Mouse (Mus musculus) ES-Bruce4 (cell line): ENCODE results near the gene Rnf168. TPM values are rescaled to one million over a fixed set of nuclear protein-coding genes. Genes with fewer than 3 reads are reported as not detected.

Source experiments
- H3K27ac ChIP-seq: 2 replicates; pipeline ENCODE4 v1.5.1; 2012; ENCODE audit warnings: low read length, inconsistent platforms; ENCODE audit not compliant: insufficient read depth
- H3K27me3 ChIP-seq: 2 replicates; pipeline ENCODE4 v1.6.1; 2012; ENCODE audit warnings: mild to moderate bottlenecking, low read length, inconsistent platforms; ENCODE audit not compliant: control insufficient read depth, poor library complexity, insufficient read depth, severe bottlenecking
- H3K36me3 ChIP-seq: 2 replicates; pipeline ENCODE4 v1.6.1; 2012; ENCODE audit warnings: inconsistent platforms, mild to moderate bottlenecking, low read length, moderate library complexity; ENCODE audit not compliant: control insufficient read depth, poor library complexity, insufficient read depth, severe bottlenecking
- H3K4me1 ChIP-seq: one replicate; pipeline ENCODE4 v1.8.1; 2011; ENCODE audit warnings: low read length; ENCODE audit not compliant: control insufficient read depth, insufficient read depth
- H3K4me3 ChIP-seq: 2 replicates; pipeline ENCODE4 v1.5.1; 2011; ENCODE audit warnings: low read depth, mild to moderate bottlenecking, low read length
- H3K9ac ChIP-seq: 2 replicates; pipeline ENCODE4 v1.6.1; 2012; ENCODE audit warnings: low read depth, mild to moderate bottlenecking, inconsistent platforms; ENCODE audit not compliant: poor library complexity, severe bottlenecking
- H3K9me3 ChIP-seq: replicated peaks from 2 replicates; pipeline ENCODE4 v1.6.1; 2012; ENCODE audit warnings: mild to moderate bottlenecking, low read length, inconsistent platforms; ENCODE audit not compliant: control insufficient read depth, poor library complexity, insufficient read depth, severe bottlenecking
- CTCF ChIP-seq: IDR thresholded peaks from one replicate; pipeline ENCODE4 v1.8.1; 2011; ENCODE audit warnings: low read depth, low read length
- EP300 ChIP-seq: IDR thresholded peaks from 2 replicates; pipeline ENCODE4 v1.6.1; 2011; ENCODE audit warnings: low read depth, low read length; ENCODE audit not compliant: insufficient read depth
- POLR2A ChIP-seq: IDR thresholded peaks from one replicate; pipeline ENCODE4 v1.8.1; 2011; ENCODE audit warnings: low read length; ENCODE audit not compliant: insufficient read depth
- polyA plus RNA-seq: library from polyadenylated mRNA; stranded (reverse); fragments of >200 nt; gene quantifications from 2 replicates; pipeline ENCODE4 v1.2.4, GENCODE M21; 2011; ENCODE audit warnings: low read depth; ENCODE audit not compliant: missing spikeins, insufficient read depth, insufficient read length

The Rnf168 gene
- polyA plus RNA-seq, 1 experiment, result 31.0 TPM

DNA sequence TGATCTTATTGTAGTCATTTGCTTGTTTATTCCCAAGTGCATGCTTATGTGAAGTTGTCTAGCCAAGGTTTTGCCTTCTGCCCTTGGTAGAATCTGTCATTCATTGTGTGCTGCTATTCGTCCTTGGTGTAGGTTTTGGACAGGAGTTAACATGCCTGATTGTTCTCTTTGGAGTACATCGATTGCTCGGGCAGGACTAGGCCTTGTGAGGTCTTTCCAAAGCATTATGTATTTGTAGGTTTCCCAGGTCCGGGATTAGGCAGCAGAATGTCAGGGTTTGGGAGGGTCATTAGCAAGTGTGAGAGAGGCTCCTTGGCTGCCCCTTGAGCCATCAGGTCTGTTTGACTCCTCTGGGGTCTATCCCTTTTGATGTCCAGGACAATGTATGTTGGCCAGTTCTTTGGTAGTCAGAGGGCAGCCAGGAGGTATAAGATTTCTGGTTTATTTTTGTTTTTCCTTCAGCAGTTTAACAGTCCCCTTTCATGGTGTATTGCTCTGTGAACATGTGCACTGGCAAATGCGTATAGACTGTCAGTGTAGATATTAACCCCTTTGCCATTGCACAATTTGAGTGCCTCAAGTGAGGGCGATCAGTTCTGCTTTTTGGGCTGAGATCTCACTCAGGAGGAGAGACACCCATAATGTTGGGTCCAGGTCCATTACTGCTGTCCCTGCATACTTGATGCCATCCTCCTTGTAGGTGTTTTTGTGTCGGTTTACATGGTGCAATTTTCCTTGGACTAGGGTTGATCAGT is 58.9 kb downstream of the Rnf168 start:
- Histone ChIP-seq H3K4me1 (peaks cover 3% of the 10 kb centered on the region), H3K9ac (no peak overlapping the region), H3K4me3 (no peak overlapping the region), H3K27me3 (no peaks in the 10 kb centered on the region), H3K9me3 (no peaks in the 10 kb centered on the region), H3K36me3 (no peaks in the 10 kb centered on the region), H3K27ac (0 out of 2 replicates have a peak overlapping the region, but pooled peaks have one; percentile 17)
- TF ChIP-seq EP300 (no peak), CTCF (no peak), POLR2A (no peak)

DNA sequence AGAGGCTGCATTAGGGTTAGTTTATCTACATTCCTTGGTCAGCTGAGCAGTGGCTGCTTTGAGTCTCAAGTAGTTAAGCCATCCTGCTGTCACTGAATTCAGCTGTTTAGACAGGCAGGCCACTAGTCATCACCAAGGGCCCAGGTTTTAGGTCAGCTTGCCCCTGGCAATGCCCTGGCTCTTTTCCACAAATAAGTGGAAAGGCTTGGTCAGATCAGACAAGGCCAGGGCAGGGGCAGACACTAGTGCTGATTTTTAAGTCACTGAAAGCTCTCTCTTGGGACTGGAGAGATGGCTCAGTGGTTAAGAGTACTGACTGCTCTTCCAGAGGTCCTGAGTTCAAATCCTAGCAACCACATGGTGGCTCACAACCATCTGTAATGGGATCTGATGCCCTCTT is 59.7 kb downstream of the Rnf168 start:
- H3K9me3 ChIP-seq, result no peaks in the 10 kb centered on the region
- TF ChIP-seq POLR2A, result no peak
- no peak for TF ChIP-seq CTCF
- no peak for TF ChIP-seq EP300
- no peaks in the 10 kb centered on the region for H3K36me3 ChIP-seq
- H3K27ac ChIP-seq, result no peak overlapping the region
- H3K9ac ChIP-seq, result no peak overlapping the region
- no peaks in the 10 kb centered on the region for H3K27me3 ChIP-seq
- no peak overlapping the region for H3K4me3 ChIP-seq
- peaks cover 3% of the 10 kb centered on the region for H3K4me1 ChIP-seq

DNA sequence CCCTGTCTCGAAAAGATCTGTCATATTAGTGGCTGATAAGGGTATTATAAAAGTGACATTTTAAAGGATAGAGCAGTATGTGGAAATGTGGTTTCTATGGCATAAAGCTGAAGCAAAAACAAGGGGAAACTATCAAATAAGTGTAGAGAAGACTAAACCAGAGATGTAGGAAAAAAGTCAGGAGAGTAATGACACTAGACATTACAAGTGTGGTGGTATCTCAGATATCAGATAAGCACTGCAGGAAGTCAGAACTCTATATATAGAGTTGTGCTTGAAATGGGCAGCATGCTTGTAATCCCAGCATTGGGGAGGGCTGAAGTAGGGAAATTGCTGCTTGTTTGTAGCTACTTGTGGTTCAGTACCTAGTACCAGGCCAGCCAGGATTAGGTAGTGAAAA is 63.2 kb downstream of the Rnf168 start:
- H3K4me3 ChIP-seq, result no peak overlapping the region
- H3K9me3 ChIP-seq, result no peaks in the 10 kb centered on the region
- H3K27me3 ChIP-seq, result no peaks in the 10 kb centered on the region
- no peaks in the 10 kb centered on the region; the same call in 1 of the 2 replicates for H3K36me3 ChIP-seq
- peaks cover 3% of the 10 kb centered on the region for H3K4me1 ChIP-seq
- H3K27ac ChIP-seq, result no peak overlapping the region
- no peak overlapping the region for H3K9ac ChIP-seq
- TF ChIP-seq POLR2A (no peak), EP300 (no peak), CTCF (no peak)

DNA sequence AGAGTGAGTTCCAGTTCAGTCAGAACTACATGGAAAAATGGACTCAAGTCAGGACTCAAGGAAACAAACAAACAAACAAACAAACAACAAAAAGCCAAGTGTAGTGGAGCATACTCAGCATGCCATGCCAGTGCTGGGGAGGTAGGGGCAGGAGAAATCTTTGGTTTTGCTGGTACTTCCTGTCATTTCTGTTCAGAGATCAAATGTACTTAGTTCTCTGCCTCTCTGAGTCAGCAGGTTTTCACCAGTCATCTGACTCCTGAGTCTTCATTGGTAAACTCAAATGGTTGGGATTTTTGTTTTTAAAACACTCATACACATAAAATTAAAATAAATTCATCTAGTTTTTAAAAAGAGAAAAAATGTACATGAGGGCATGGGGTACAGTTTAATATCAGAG is 68.3 kb downstream of the Rnf168 start:
- H3K4me1 ChIP-seq, result no peaks in the 10 kb centered on the region
- TF ChIP-seq POLR2A, result no peak
- no peak for TF ChIP-seq CTCF
- TF ChIP-seq EP300, result no peak
- no peak overlapping the region for H3K27ac ChIP-seq
- H3K36me3 ChIP-seq, result no peaks in the 10 kb centered on the region; the same call in 1 of the 2 replicates
- H3K9ac ChIP-seq, result no peak overlapping the region
- no peaks in the 10 kb centered on the region for H3K9me3 ChIP-seq
- H3K4me3 ChIP-seq, result no peak overlapping the region
- H3K27me3 ChIP-seq, result no peaks in the 10 kb centered on the region

DNA sequence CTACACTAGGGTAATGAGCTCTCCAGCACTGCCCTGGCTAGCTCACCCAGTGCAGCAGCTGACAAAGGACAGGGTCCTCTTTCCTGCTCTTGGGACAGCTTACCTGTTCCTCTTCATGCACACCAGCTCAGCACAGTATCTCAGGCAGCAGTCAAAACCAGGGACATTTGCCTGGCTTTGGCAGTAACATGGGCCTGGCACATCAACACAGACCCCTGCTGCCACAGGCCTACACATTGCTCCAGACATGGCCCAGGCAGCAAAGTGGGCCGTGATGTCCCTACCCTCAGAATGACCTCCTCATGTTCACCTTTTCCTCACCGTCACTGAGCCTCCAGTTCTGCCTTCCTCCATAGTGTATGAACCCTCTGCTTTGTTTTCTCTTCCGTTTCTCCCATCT is 73.5 kb downstream of the Rnf168 start:
- Histone ChIP-seq H3K9ac (no peak overlapping the region), H3K36me3 (peaks cover 19% of the 10 kb centered on the region), H3K27ac (no peak overlapping the region), H3K27me3 (no peaks in the 10 kb centered on the region), H3K4me3 (no peak overlapping the region), H3K9me3 (no peaks in the 10 kb centered on the region), H3K4me1 (no peaks in the 10 kb centered on the region)
- TF ChIP-seq POLR2A, result no peak
- no peak for TF ChIP-seq CTCF
- no peak for TF ChIP-seq EP300

Other genes starting within 250 kb of the Rnf168 start
- 76.8 and 81.0 TPM in 2 replicates for gene Pak2, start 198.1 kb upstream of the Rnf168 start, polyA plus RNA-seq
- gene Pigx, start 177.7 kb upstream of the Rnf168 start, polyA plus RNA-seq, result 69.1 and 69.2 TPM in 2 replicates
- gene Cep19, start 177.7 kb upstream of the Rnf168 start, polyA plus RNA-seq, result 12.7 and 13.0 TPM in 2 replicates
- 0.61 and 1.1 TPM in 2 replicates for gene Nrros, start 111.9 kb upstream of the Rnf168 start, polyA plus RNA-seq
- not detected in 2 replicates for gene Bex6, start 97.6 kb upstream of the Rnf168 start, polyA plus RNA-seq
- gene Fbxo45, start 30.3 kb upstream of the Rnf168 start, polyA plus RNA-seq, result 15.5 and 16.0 TPM in 2 replicates
- gene Wdr53, start 30.2 kb upstream of the Rnf168 start, polyA plus RNA-seq, result 15.9 and 17.5 TPM in 2 replicates
- gene Smco1, start 6.0 kb upstream of the Rnf168 start, polyA plus RNA-seq, result not detected in 2 replicates
- gene Ubxn7, start 54.8 kb downstream of the Rnf168 start, polyA plus RNA-seq, result 98.6 and 108 TPM in 2 replicates
- not detected in 2 replicates for gene Tm4sf19, start 123.0 kb downstream of the Rnf168 start, polyA plus RNA-seq
- gene Tctex1d2, start 142.2 kb downstream of the Rnf168 start, polyA plus RNA-seq, result 36.6 and 37.9 TPM in 2 replicates
- gene Pcyt1a, start 153.5 kb downstream of the Rnf168 start, polyA plus RNA-seq, result 14.6 and 17.8 TPM in 2 replicates
- gene Slc51a, start 210.4 kb downstream of the Rnf168 start, polyA plus RNA-seq, result not detected in 2 replicates
- gene Zdhhc19, start 218.8 kb downstream of the Rnf168 start, polyA plus RNA-seq, result not detected in 2 replicates